Mouse (Mus musculus) layer of hippocampus, postnatal 10 days (tissue): ENCODE results near the gene Lgalsl. TPM values are rescaled to one million over a fixed set of nuclear protein-coding genes. Genes with fewer than 3 reads are reported as not detected.

ENCODE experiments used
- DNase-seq, 2 experiments: peaks; one replicate each; pipeline ENCODE4 v3.0.0; 2021; ENCODE audit warnings: low spot score in 2 of 2
- long read RNA-seq: library from polyadenylated mRNA; stranded (forward); transcript quantifications from one replicate; pipeline ENCODE4 v2.0.0, GENCODE M21; 2023
- total RNA-seq, 2 experiments: library from RNA; stranded (reverse); gene quantifications; 2 replicates each; pipeline ENCODE4 v1.2.3; 2021

Lgalsl gene
- 10 to 100 TPM; 86.1 to 89.2 TPM for total RNA-seq
- long read RNA-seq, transcript Lgalsl-203 (4 exons, 913 nt) = minor isoform, 7 of 100 reads
- long read RNA-seq, transcript Lgalsl-201 (5 exons, 3,362 nt) = major isoform, 80 of 100 reads
- long read RNA-seq, partial matches to known transcripts = 0 of 100 reads
- long read RNA-seq, other reads (novel, unspliced or antisense) = 13 of 100 reads

DNA sequence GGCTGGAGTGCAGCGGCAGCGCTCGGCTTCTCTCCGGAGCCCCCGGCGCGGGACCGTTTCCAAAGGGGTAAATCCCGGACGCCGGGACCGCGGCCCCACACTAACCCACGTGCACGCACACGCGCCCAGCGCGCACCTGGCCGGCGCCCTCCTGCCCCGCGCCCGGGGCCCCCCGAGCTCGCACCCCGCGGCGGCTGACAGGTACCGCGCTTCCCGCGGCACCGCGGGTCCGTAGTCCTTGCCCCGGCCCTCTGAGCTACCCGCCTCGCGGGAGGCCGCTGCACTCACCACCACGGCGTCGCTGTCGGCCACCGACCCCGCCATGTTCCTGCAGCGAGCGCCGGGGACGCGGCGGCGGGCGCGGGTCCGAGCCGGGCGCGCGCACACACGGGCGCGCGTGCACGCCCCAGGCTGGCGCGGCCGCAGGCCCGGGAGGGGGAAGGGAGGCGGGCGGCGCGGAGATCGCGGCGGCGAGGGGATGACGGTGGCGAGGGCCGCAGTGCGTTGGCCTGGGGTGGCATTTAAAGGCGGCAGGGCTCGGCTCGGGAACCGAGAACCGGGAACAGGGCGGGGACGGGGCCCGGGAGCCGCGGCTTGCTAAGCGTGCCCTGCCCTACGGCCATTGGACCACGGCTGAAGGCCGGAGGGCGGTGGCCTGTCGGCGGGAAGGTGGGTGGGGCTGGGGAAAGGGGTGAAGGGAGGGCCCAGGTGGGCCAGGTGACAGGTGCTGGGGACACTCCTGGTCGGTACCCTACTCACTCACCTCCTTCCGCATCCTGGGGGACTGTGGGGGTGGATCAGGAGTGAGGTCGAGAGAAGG is at the start of gene Lgalsl:
Lgalsl (minus strand) TSS at position 371 of the 820 bp plus-strand sequence.
- peak; percentile 78 to 87 for DNase-seq

GRCm38 (mm10) chr11:20878644-20879043 is 47.8 kb upstream of the Lgalsl start:
- peak in 1 of 2 experiments; percentile 26 for DNase-seq

DNA sequence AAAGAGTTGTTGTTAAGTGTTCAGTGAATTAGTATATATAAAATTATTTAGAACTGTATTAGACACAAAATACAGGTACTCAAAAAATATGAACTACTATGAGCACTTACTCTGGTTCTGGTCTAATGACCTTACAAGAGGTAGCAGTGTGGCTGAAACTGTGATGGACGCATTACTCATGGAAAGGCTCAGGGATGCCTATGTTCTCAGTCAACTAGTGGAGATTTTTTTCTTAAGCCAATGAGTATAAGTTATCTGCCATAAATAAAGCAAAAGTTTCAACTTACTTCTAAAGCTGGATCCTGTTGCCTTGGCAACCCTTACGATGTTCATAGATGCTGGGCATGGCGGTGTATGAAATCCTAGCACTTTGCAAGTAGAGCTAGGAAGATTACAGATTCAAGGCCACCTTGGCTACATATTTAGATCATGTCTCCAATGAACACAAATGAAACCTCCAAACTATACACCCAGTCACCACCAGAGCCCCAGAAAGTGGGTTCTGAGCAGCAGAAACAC is 46.8 kb upstream of the Lgalsl start:
- DNase-seq = no peak

DNA sequence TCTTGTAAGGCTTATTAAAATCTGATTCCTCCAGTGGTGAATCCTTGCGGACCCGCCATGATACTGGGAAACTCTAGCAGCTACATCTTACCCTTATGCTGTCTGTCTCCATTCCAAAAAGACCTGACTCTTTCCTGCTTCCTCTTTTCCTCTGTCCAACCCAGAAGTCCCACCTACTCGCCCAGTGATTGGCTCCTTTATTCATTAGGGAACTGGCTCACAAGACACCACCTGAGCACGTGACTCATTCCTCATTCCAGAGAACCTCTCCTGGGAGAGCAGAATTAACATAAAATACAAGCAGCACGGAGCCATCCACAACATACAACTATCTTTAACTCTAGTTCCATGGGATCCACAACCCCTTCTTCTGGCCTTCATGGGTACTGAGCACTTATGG is 42.5 kb upstream of the Lgalsl start:
- DNase-seq = no peak

DNA sequence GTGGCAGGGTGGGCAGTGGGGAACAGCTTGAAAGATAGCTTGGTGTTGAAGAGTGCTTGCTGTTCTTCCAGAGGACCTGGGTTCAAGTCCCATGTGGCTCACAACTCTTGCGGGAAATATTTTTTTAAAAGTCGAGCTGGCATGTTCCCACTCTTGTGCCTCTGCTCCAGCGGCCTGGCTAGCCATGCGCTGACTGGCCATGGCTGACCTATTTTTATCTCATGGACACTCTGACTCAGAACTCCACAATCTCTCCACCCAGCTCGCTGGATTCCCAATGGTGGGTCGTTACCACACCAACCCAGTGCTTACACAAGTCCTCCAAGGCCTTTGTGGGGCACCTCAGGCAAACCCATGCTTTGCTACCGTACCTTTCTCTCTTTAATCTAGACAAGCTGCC is 42.1 kb upstream of the Lgalsl start:
- no peak for DNase-seq

- DNase-seq = no peak
Measured at GRCm38 (mm10) chr11:20872444-20872843, 41.6 kb upstream of the Lgalsl start.

DNA sequence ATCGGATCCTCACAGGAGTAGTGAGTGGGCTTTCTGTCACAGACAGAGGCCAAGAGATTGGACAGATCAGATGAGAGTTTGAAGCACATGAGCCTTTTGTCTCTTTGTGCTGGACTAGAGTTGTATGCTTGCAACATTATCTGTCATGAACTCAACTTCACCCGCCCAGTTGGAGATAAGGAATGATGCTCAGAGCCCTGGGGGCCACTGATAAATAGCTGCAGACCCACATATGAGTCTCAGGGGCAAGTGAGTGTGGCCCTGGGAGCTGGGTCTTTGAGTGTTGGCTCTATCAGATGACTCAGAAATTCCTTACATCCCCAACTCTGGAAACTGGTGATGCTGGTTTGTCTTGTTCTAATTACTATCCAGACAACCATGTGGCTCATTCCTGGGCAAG is 39.1 kb upstream of the Lgalsl start:
- no peak for DNase-seq

DNA sequence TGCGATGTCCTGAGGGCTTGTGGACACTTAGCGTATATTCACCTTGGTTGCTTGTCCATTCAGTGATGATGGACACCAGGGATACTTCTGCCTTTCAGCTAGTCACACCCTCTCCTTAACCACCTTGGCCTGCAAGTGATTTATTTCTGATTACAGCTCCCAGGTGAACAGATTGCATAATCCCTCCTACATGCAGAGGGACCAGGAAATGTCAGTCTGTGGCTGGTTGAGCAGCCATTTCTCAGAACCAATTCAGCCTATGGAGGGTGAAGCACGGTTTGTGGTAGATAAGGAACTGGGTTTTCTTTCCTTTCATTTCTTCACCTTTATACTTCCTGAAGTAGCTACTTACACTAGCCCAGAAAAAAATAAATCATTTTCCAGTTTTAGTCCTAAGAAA is 34.6 kb upstream of the Lgalsl start:
- DNase-seq = no peak

DNA sequence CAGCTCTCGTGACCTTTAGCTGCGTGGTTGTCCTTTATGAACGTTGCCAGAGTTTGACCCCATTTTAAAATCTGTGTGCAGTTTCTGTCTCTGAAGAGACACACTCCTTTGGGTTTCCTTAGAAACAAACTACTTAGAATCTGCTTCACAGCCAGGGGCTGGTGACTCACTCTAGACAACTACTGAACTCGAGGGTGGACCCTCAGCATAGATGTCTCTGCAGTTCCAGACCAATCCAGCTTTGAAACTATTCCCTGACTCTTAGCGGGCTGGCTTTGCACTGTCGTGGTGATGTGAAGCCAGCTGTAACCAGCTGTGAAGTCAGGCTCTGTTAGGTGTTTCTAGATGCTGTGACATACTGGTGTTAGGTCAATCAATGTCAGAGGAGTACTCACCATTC is 33.8 kb upstream of the Lgalsl start:
- no peak for DNase-seq

DNA sequence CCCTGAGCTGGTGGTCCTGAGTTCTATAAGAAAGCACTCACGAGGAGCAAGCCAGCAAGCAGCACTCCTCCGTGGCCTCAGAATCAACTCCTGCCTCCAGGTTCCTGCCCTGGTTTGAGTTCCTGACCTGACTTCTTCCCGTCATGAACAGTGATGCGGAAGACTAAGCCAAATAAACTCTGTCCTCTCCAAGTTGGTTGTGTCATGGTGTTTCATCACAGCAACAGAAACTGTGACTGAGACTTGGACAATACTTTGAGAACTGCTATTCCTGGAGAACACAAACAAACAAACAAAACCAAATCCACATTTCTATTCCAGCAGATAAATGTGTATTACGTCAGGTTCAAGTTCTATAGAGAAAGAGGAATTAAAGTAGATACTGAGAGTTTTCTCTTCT is 31.2 kb upstream of the Lgalsl start:
- no peak for DNase-seq

DNA sequence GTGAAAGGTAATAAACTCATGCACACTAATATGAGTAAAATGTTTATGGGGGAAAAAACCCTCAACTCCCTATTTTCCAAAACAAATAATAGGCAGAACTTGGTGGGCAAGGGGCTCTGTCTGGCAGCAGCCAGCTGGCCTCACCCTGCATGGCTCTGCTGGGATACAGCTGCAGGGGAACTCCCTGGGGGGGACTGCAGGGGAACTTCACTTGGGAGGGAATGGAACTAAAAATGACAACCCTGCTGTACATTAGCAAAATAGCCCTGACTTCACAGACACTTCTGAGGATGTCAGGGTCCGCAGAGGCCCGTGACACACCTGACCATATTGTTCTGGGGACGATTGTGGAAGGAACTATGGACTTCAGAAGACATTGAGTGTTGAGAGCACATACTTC is 29.5 kb upstream of the Lgalsl start:
- DNase-seq = no peak

DNA sequence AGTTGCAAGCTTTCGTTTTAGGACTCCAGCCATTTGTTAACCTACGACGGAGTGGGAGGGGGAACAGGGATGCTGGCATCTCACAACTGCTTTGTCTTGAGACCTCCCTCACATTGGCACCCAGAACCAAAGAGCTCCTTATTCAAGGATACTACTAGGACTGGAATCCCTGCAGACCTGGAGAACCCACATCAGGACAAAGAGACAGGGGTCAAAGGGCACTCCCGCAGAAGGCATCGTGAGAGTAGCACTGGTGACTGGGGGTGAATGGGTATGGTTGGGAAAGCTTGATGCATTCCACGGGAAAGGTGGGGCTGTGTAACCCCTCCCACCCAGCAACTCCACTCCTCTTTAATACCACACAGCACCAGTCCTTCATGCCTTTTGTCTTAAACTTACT is 29.0 kb upstream of the Lgalsl start:
- peak in 1 of 2 experiments; percentile 12 for DNase-seq

GRCm38 (mm10) chr11:20858921-20859668 is 28.2 kb upstream of the Lgalsl start:
- peak; percentile 88 to 91 for DNase-seq

GRCm38 (mm10) chr11:20857921-20858320 is 27.1 kb upstream of the Lgalsl start:
- no peak for DNase-seq

GRCm38 (mm10) chr11:20854032-20854741 is 23.3 kb upstream of the Lgalsl start:
- DNase-seq = no peak

- no peak for DNase-seq
Measured at GRCm38 (mm10) chr11:20850196-20850595, 19.3 kb upstream of the Lgalsl start.

GRCm38 (mm10) chr11:20849403-20849802 is 18.5 kb upstream of the Lgalsl start:
- no peak for DNase-seq

DNA sequence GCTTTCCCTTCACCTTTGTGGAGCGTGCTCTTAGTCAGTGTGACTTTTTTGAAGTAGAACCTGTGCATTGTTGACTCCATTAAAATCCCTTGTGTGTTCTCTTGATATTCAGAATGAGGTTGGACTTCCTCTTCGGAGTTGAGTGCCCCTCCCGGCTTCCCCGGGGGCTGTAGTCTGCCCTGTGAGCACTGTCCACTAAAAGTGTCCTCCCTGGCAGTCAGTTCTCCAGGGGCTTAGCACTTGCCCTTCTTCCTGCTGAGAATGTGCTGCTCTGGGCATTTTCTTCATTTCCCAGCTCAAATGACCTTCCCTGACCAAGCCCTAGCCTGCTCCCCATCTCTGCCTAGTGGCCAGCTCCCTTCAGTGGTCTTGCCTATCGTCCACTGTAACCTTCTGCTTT is 6.5 kb upstream of the Lgalsl start:
- no peak for DNase-seq

GRCm38 (mm10) chr11:20831600-20832137 is 813 bp upstream of the Lgalsl start:
- DNase-seq = no peak

DNA sequence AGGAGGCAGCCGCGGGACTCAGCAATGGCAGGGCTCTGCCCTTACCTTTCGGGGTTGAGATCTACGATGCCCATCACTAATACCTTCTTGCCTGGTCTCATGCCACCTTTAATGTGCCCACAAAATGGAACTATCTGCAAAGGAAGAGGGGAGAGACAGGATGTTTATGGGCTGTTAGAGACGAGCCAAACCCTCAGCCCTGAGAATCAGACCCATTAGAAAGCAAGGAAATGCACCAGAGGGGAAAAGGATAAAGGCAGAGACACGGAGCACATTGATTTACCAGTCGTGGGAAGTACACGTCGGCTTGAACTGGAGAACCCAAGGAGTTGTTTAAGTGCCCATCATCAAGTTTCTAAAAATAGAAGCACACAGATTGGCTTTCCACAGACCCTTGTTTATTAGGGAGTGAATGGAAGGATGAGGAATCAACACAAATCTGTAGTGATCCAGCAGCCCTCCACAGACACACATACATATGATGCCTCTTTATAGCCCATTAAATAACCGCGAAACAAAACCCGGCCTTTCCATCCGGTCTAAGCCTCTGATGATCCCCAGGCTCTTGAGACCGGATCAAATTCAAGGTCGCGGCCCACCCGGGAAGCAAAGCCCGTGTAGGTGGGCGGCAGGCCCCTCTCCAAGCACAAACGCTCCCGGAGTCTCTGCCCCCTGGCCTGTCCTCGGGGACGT is 717 bp downstream of the Lgalsl start:
- peak in 1 of 2 experiments; percentile 64 for DNase-seq
